Mouse (Mus musculus): ENCODE results near the gene Tmem87b. TPM values are rescaled to one million over a fixed set of nuclear protein-coding genes. Genes with fewer than 3 reads are reported as not detected.

Gene Tmem87b
- polyA plus RNA-seq, 1 experiment from 2014 or later: 108 TPM

DNA sequence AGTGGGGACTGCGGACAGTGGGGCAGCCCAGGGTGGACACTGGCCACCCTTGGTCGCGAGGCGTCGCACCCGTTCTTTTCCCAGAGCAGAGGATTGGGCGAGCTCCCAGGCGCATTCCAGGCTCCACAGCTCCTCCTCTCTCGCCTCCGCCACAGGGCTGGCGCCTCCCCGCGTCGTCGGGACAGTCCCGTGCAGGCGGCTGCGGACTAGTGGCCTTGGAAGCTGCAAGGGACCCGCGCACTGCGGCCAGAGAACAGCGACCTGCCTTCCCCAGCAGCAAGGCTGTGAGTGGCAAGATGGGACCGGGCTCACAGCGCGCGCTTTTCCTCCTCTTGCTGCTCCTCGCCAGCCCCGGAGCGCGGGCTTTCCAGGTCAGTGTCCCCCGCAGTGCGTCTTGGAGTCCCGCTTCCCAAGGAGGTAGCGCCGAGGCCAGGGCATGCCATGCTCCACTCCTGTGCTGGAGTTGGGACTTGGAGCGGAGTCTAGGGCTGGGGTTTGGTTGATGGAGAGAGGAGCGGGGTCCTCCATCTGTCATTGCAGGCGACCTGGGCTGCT lies 45.9 kb downstream of the Tmem87b start:
- under 1% methylated on average over 36 of the region's 38 CpGs for WGBS
- Histone ChIP-seq H3K27me3 (replicated peaks; ENCODE audit: control insufficient read depth, insufficient read depth, low read length) (peaks cover 15% of the 10 kb centered on the region; the same call in 1 of the 2 replicates), H3K27ac (ENCODE audit: low read depth, low read length) (no peak overlapping the region), H3K9me3 (ENCODE audit: control insufficient read depth) (no peaks in the 10 kb centered on the region), H3K4me3 (ENCODE audit: low read depth, low read length) (peak overlapping the region; percentile 50), H3K9ac (ENCODE audit: low read depth, low read length) (0 out of 2 replicates have a peak overlapping the region, but pooled peaks have one; percentile 11), H3K36me3 (ENCODE audit: control insufficient read depth, insufficient read depth) (no peaks in the 10 kb centered on the region), H3K4me2 (replicated peaks; ENCODE audit: low read depth) (peak overlapping the region; percentile 85), H3K4me1 (replicated peaks; ENCODE audit: control insufficient read depth, insufficient read depth, low read length) (no peaks in the 10 kb centered on the region)
- peak; percentile 47 for ATAC-seq
- TF ChIP-seq CTCF (IDR thresholded peaks at IDR 0.05; ENCODE audit: low read depth): peak; percentile 50

DNA sequence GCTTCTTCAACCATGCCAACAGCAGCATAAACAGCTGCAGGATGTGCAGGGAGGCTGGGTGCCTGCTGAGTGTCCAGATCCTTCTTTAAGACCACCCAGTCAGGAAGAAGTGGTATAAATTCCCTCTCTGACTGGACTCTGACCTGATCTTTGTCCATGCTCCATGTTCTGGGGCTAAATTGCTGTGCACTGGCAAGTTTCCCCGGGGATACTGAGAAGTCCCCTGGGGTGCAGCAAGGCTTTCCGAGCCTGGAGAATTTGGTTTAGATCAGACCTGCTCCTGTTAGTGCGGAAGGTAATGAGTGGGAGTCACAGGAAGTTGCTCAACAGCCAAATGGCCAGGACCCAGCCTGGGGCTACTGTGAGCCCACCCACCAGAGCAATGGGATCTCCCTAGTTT lies 47.1 kb downstream of the Tmem87b start:
- no peak overlapping the region for H3K4me2 ChIP-seq (replicated peaks; ENCODE audit: low read depth)
- H3K4me1 ChIP-seq (replicated peaks; ENCODE audit: control insufficient read depth, insufficient read depth, low read length): no peaks in the 10 kb centered on the region
- H3K9me3 ChIP-seq (ENCODE audit: control insufficient read depth): no peaks in the 10 kb centered on the region
- WGBS: 37% methylated on average over 3 of the region's 3 CpGs
- no peak for ATAC-seq
- no peaks in the 10 kb centered on the region for H3K36me3 ChIP-seq (ENCODE audit: control insufficient read depth, insufficient read depth)
- no peak overlapping the region for H3K27ac ChIP-seq (ENCODE audit: low read depth, low read length)
- no peak overlapping the region for H3K4me3 ChIP-seq (ENCODE audit: low read depth, low read length)
- TF ChIP-seq CTCF (IDR thresholded peaks at IDR 0.05; ENCODE audit: low read depth): no peak
- H3K27me3 ChIP-seq (replicated peaks; ENCODE audit: control insufficient read depth, insufficient read depth, low read length): peaks cover 15% of the 10 kb centered on the region; the same call in 1 of the 2 replicates
- no peak overlapping the region for H3K9ac ChIP-seq (ENCODE audit: low read depth, low read length)

DNA sequence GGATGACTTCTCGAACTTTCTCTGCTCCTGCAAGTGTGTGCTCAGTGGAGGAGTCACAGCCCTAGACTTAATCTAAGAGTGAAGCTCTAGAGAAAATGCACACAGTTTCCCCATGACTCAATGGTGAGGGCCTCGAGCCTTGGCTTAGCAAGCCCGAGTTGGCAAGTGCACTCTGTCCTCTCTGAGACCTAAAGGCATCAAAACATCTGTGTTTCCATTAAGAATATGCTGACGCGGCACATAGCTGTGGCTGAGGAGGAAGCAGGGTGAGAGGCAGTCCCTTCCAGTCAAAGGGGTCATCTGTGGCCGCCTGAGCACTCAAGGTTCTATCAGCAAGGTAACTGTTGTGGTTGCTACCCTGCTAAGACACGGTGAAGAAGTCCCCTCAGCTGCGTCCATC lies 53.7 kb downstream of the Tmem87b start:
- TF ChIP-seq CTCF (IDR thresholded peaks at IDR 0.05; ENCODE audit: low read depth): no peak

DNA sequence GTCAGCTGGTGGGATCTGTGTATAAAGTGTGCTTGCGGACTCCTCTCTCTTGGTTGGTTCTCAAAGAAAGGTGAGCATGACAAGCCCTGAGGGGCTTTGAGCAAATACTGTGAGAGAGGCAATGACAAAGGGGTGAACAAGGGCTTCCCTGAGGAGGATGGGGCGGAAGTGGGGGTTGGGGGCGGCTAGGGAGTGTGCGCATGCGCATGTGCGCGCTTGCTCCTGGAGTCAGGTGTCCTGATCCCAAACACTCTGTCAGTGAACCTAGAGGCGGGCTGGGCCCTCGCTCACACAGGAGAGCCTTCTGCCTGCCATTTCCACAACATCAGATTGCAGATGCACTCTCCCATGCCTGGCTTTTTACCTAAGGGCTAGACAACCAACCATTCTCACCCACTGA lies 54.3 kb downstream of the Tmem87b start:
- Histone ChIP-seq H3K4me3 (ENCODE audit: low read depth, low read length) (no peak overlapping the region), H3K27me3 (replicated peaks; ENCODE audit: control insufficient read depth, insufficient read depth, low read length) (no peaks in the 10 kb centered on the region), H3K4me2 (replicated peaks; ENCODE audit: low read depth) (no peak overlapping the region), H3K27ac (ENCODE audit: low read depth, low read length) (no peak overlapping the region), H3K36me3 (ENCODE audit: control insufficient read depth, insufficient read depth) (no peaks in the 10 kb centered on the region), H3K9me3 (ENCODE audit: control insufficient read depth) (no peaks in the 10 kb centered on the region), H3K4me1 (replicated peaks; ENCODE audit: control insufficient read depth, insufficient read depth, low read length) (no peaks in the 10 kb centered on the region), H3K9ac (ENCODE audit: low read depth, low read length) (no peak overlapping the region)
- WGBS: 94% methylated on average over 9 of the region's 9 CpGs
- no peak for ATAC-seq
- TF ChIP-seq CTCF (IDR thresholded peaks at IDR 0.05; ENCODE audit: low read depth): no peak

More for the DNA sequence above, 53.7 kb downstream of the Tmem87b start:
- ATAC-seq: no peak
- no peaks in the 10 kb centered on the region for H3K27me3 ChIP-seq (replicated peaks; ENCODE audit: control insufficient read depth, insufficient read depth, low read length)
- no peak overlapping the region for H3K27ac ChIP-seq (ENCODE audit: low read depth, low read length)
- no peak overlapping the region for H3K4me3 ChIP-seq (ENCODE audit: low read depth, low read length)
- no peaks in the 10 kb centered on the region for H3K36me3 ChIP-seq (ENCODE audit: control insufficient read depth, insufficient read depth)
- no peaks in the 10 kb centered on the region for H3K4me1 ChIP-seq (replicated peaks; ENCODE audit: control insufficient read depth, insufficient read depth, low read length)
- no peak overlapping the region for H3K4me2 ChIP-seq (replicated peaks; ENCODE audit: low read depth)
- no peak overlapping the region for H3K9ac ChIP-seq (ENCODE audit: low read depth, low read length)
- 69% methylated on average over 8 of the region's 8 CpGs for WGBS
- H3K9me3 ChIP-seq (ENCODE audit: control insufficient read depth): no peaks in the 10 kb centered on the region

DNA sequence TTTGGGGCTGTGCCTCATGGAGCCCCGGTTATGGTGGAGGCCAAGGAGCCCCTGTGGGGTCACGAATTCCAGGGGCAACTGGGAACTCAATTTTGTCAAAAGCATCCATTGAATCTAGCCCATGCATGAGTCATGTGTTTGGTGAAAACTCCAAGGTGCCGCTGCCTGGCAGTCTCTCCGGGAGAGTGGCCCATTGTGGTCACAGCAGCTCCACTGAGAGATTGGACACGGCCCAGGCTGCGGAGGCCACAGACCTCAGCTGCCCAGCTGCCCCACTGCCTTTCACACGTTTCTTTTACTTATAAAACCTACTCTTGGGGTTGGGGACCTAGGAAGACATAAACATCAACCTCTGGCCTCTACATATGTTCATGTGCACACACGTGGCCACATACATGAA lies 57.6 kb downstream of the Tmem87b start:
- no peaks in the 10 kb centered on the region for H3K36me3 ChIP-seq (ENCODE audit: control insufficient read depth, insufficient read depth)

DNA sequence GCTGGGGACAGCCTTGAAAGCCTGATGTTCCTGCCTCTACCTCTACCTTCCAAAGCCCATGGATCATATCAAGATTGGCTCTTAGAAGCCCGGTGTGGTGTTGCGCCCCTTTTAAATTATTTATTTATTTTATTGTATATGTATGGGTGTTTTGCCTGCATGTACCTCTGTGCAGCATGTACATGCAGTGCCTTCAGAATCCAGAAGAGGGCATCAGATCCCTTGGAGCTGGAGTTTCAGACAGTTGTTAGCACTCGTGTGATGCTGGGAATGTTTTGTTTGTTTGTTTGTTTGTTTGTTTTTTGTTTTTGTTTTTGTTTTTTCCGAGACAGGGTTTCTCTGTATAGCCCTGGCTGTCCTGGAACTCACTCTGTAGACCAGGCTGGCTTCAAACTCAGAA lies 63.3 kb downstream of the Tmem87b start:
- no peaks in the 10 kb centered on the region for H3K4me1 ChIP-seq (replicated peaks; ENCODE audit: control insufficient read depth, insufficient read depth, low read length)
- H3K4me2 ChIP-seq (replicated peaks; ENCODE audit: low read depth): no peak overlapping the region
- no peak overlapping the region for H3K4me3 ChIP-seq (ENCODE audit: low read depth, low read length)
- no peak for ATAC-seq
- H3K27me3 ChIP-seq (replicated peaks; ENCODE audit: control insufficient read depth, insufficient read depth, low read length): no peaks in the 10 kb centered on the region
- TF ChIP-seq CTCF (IDR thresholded peaks at IDR 0.05; ENCODE audit: low read depth): peak; percentile 59
- no peaks in the 10 kb centered on the region for H3K36me3 ChIP-seq (ENCODE audit: control insufficient read depth, insufficient read depth)
- 70% methylated on average over 4 of the region's 4 CpGs for WGBS
- no peaks in the 10 kb centered on the region for H3K9me3 ChIP-seq (ENCODE audit: control insufficient read depth)
- no peak overlapping the region for H3K9ac ChIP-seq (ENCODE audit: low read depth, low read length)
- no peak overlapping the region for H3K27ac ChIP-seq (ENCODE audit: low read depth, low read length)

More for the DNA sequence above, 57.6 kb downstream of the Tmem87b start:
- ATAC-seq: no peak
- no peaks in the 10 kb centered on the region for H3K4me1 ChIP-seq (replicated peaks; ENCODE audit: control insufficient read depth, insufficient read depth, low read length)
- H3K9me3 ChIP-seq (ENCODE audit: control insufficient read depth): no peaks in the 10 kb centered on the region
- H3K4me3 ChIP-seq (ENCODE audit: low read depth, low read length): no peak overlapping the region
- H3K9ac ChIP-seq (ENCODE audit: low read depth, low read length): no peak overlapping the region
- WGBS: 80% methylated on average over 8 of the region's 8 CpGs
- no peak overlapping the region for H3K27ac ChIP-seq (ENCODE audit: low read depth, low read length)
- no peak for TF ChIP-seq CTCF (IDR thresholded peaks at IDR 0.05; ENCODE audit: low read depth)
- no peak overlapping the region for H3K4me2 ChIP-seq (replicated peaks; ENCODE audit: low read depth)
- H3K27me3 ChIP-seq (replicated peaks; ENCODE audit: control insufficient read depth, insufficient read depth, low read length): no peaks in the 10 kb centered on the region

All from intestine, postnatal 0 days (tissue).